Mouse (Mus musculus): ENCODE measurements around the gene Slc43a1. TPM values are rescaled to one million over a fixed set of nuclear protein-coding genes. Genes with fewer than 3 reads are reported as not detected.

The Slc43a1 gene
- polyA plus RNA-seq, 1 experiment from 2014 or later = 15.1 TPM

DNA sequence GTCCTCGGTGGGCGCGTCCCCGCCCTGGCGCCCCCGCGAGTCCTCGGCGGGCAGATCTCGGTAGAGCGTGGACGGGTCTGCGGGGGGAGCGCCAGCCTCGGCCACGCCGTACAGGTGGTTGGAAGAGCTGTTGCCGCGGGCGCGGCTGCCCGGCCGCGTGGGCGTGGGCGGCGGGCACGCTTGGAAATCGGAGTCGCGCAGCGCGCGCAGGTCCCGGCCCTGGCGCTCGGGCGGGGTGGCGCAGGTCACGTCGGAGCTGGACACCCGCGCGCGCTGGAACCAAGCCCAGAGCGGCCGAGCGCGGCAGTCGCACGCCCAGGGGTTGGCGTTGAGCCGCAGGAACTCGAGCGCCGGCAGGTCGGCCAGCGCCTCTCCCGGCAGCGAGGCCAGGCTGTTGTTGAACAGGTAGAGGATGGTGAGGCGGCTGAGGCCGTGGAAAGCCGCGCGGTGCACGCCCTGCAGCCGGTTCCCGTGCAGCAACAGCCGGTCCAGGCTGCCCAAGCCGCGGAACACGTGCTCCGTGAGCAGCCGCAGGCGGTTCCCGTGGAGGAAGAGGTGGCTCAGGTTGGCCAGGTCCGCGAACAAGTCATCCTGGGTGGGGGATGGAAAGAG lies 33.6 kb downstream of the Slc43a1 start:
- 1% methylated on average over 76 of the region's 78 CpGs for WGBS
- no peaks in the 10 kb centered on the region for H3K9me3 ChIP-seq
- H3K27ac ChIP-seq = no peak overlapping the region
- peak overlapping the region; percentile 94 for H3K4me2 ChIP-seq
- H3K36me3 ChIP-seq = no peaks in the 10 kb centered on the region
- H3K4me1 ChIP-seq = peaks cover 14% of the 10 kb centered on the region
- peak; percentile 29; the same call in 1 of the 2 replicates for ATAC-seq (ENCODE audit: borderline replicate concordance, extremely low read depth, low FRiP score, low TSS enrichment)
- peak overlapping the region; percentile 49 for H3K4me3 ChIP-seq
- peak overlapping the region; percentile 13; the same call in 1 of the 2 replicates for H3K9ac ChIP-seq
- H3K27me3 ChIP-seq = peaks cover 95% of the 10 kb centered on the region

DNA sequence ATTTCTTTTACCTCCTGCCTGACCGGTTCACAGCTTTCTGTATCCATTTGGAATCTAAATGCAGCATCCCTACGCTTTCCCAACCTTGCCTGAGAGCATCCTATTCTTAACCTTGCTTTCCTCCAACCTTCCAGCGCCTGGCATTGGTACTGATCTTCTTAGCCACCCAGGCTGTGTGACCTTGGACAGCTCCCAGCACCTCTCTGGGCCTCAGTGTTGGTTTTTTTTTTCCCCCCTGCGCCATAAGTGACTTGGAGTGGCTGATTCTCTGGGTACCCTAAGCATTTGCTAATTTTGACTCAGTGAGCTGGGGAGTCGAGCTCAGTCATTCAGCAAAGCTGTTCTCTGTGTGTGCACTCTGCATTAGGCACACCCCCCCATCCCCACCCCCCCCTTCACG lies 37.2 kb downstream of the Slc43a1 start:
- Histone ChIP-seq H3K4me2 (no peak overlapping the region), H3K36me3 (no peaks in the 10 kb centered on the region), H3K27me3 (peaks cover 67% of the 10 kb centered on the region), H3K4me1 (peaks cover 14% of the 10 kb centered on the region), H3K9ac (no peak overlapping the region), H3K9me3 (no peaks in the 10 kb centered on the region), H3K27ac (no peak overlapping the region), H3K4me3 (no peak overlapping the region)
- WGBS = 36% methylated on average over 6 of the region's 6 CpGs
- ATAC-seq (ENCODE audit: borderline replicate concordance, extremely low read depth, low FRiP score, low TSS enrichment) = no peak

DNA sequence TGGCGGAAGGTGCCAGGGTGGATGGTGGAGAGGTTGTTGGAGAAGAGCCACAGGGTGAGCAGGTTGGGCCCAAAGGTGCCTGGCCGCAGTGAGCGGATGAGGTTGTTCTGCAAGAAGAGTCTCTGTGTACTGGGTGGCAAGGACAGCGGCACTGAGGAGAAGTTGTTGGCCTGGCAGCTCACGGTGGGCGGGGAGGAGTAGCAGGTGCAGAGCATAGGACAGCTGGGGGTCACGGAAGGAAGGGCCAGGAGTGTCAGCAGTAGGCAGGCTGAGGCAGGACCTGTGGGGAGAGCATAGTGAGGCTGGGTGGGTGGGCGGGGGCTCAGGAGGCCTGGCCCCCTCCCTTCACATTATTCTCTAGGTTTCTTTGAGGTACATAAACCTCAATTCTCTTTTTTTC lies 41.9 kb downstream of the Slc43a1 start:
- H3K4me3 ChIP-seq = no peak overlapping the region
- H3K36me3 ChIP-seq = no peaks in the 10 kb centered on the region
- no peak for ATAC-seq (ENCODE audit: borderline replicate concordance, extremely low read depth, low FRiP score, low TSS enrichment)
- H3K4me2 ChIP-seq = no peak overlapping the region
- peaks cover 19% of the 10 kb centered on the region for H3K4me1 ChIP-seq
- 69% methylated on average over 8 of the region's 8 CpGs for WGBS
- H3K27ac ChIP-seq = no peak overlapping the region
- peaks cover 67% of the 10 kb centered on the region for H3K27me3 ChIP-seq
- H3K9ac ChIP-seq = no peak overlapping the region
- no peaks in the 10 kb centered on the region for H3K9me3 ChIP-seq

DNA sequence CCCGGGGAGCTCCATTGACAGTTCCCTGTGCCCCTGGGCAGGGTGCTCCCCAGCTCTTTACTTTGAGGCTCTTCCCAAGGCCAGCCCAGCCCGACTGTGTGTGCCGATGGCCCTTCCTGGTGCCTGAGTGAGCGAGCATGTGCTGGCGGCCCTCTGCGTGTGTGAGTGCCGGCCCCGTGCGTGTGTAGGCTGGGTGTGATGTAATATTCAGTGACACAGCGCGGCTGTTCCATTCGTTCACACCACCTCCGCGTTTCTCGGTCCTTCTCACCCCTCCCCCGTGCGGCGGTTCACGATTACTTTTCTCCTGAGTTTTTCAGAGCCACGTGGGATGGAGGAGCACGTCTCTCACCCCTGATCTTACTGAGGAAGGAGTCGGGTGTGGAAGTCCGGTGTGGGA lies 44.0 kb downstream of the Slc43a1 start:
- Histone ChIP-seq H3K4me1 (peaks cover 35% of the 10 kb centered on the region), H3K9ac (no peak overlapping the region), H3K36me3 (no peaks in the 10 kb centered on the region), H3K27ac (no peak overlapping the region), H3K4me2 (peak overlapping the region; percentile 36), H3K4me3 (0 out of 2 replicates have a peak overlapping the region, but pooled peaks have one; percentile 9), H3K9me3 (no peaks in the 10 kb centered on the region), H3K27me3 (peaks cover 75% of the 10 kb centered on the region)
- WGBS = 5% methylated on average over 23 of the region's 23 CpGs
- peak; percentile 27; the same call in 1 of the 2 replicates for ATAC-seq (ENCODE audit: borderline replicate concordance, extremely low read depth, low FRiP score, low TSS enrichment)

DNA sequence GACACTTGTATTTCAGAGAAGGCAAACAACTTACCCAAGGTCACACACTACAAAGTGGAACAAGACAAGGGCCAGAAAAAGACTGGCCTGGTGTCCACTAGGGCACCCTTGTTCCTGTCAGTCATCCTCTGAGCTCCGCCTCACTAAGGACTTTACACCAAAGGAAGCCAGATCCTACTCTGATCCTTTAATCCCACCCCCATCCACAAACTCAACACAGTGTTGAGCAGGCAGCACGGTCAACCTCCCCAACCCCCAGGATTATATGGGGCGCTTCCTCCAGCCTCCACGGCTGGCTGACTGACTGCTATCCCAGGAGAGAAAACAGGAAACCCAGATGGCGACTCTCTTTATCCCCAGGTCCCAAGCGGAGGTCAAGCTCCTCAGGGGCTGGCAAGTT lies 44.4 kb downstream of the Slc43a1 start:
- Histone ChIP-seq H3K9ac (no peak overlapping the region), H3K4me3 (0 out of 2 replicates have a peak overlapping the region, but pooled peaks have one; percentile 9), H3K4me2 (peak overlapping the region; percentile 36; the same call in 1 of the 2 replicates), H3K27me3 (peaks cover 79% of the 10 kb centered on the region), H3K36me3 (no peaks in the 10 kb centered on the region), H3K27ac (no peak overlapping the region), H3K4me1 (peaks cover 40% of the 10 kb centered on the region), H3K9me3 (no peaks in the 10 kb centered on the region)
- 5% methylated on average over 6 of the region's 6 CpGs for WGBS
- ATAC-seq (ENCODE audit: borderline replicate concordance, extremely low read depth, low FRiP score, low TSS enrichment) = no peak

DNA sequence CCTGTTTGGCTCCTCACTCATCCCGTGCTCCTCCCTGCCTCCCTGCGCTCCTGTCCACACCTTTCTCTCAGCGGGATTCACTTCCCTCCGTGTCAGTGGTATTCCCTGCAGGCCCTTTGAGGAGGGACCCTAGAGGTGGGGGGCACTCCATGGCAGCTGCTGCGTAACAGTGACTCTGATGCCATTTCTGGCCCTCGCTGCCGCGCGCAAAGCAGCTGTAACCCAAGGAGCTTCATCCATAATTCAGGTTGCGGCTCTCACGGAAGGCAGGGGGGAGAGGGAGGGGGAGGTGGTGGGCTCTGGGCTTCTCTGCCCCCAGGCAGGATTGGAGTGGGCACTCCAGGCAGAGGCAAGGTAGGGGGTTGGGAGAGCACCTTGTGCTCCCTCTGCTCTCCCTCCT lies 44.9 kb downstream of the Slc43a1 start:
- WGBS = 6% methylated on average over 11 of the region's 11 CpGs
- H3K36me3 ChIP-seq = no peaks in the 10 kb centered on the region
- no peak overlapping the region for H3K27ac ChIP-seq
- H3K4me1 ChIP-seq = peaks cover 42% of the 10 kb centered on the region
- peaks cover 82% of the 10 kb centered on the region for H3K27me3 ChIP-seq
- ATAC-seq (ENCODE audit: borderline replicate concordance, extremely low read depth, low FRiP score, low TSS enrichment) = no peak
- H3K4me2 ChIP-seq = no peak overlapping the region
- no peak overlapping the region for H3K9ac ChIP-seq
- no peak overlapping the region for H3K4me3 ChIP-seq
- no peaks in the 10 kb centered on the region for H3K9me3 ChIP-seq

DNA sequence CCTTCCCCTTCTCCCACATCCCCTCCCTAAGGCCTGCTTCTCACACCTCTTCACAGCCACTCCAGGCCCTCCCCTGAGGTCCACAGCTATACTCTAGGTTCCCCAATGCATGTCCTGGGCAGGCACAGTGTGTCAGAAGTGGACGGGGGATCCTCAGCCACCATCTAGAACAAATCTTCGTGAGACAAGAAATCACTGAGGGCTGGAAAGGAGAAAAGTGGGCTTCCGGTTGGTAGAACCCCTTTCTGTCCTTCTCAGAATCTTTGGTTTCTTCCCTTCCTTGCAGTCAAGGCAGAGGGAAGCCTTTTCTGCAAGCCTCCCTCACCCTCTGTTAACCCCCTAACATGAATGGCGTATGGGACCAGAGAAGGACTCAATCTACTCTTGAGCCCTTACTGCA lies 45.3 kb downstream of the Slc43a1 start:
- WGBS = 66% methylated on average over 4 of the region's 4 CpGs
- Histone ChIP-seq H3K27me3 (peaks cover 86% of the 10 kb centered on the region), H3K27ac (no peak overlapping the region), H3K4me2 (no peak overlapping the region), H3K4me3 (no peak overlapping the region), H3K9me3 (no peaks in the 10 kb centered on the region), H3K9ac (no peak overlapping the region), H3K36me3 (no peaks in the 10 kb centered on the region), H3K4me1 (peaks cover 46% of the 10 kb centered on the region)
- ATAC-seq (ENCODE audit: borderline replicate concordance, extremely low read depth, low FRiP score, low TSS enrichment) = no peak

DNA sequence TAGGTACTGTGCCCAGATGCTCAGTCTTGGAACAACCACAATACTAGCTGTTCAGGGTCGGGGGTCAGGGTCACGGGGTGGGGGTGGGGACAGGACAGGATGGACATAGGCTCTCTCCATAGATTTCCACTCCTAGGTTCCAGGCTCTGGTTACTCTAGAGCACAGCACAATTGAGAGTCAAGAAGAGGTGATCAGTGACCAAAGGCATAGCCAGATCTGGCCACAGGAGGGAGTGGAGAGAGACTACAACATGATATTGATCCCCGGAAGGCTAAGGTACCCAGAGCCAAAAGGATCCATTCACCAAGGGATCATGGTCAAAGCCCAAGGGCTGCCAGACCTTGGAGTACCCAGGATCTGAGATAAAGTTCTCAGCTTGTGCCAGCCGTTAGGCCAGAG lies 46.0 kb downstream of the Slc43a1 start:
- WGBS = 39% methylated on average over 4 of the region's 4 CpGs
- H3K27ac ChIP-seq = no peak overlapping the region
- peaks cover 92% of the 10 kb centered on the region for H3K27me3 ChIP-seq
- no peaks in the 10 kb centered on the region for H3K9me3 ChIP-seq
- ATAC-seq (ENCODE audit: borderline replicate concordance, extremely low read depth, low FRiP score, low TSS enrichment) = no peak
- H3K4me1 ChIP-seq = peaks cover 52% of the 10 kb centered on the region
- H3K36me3 ChIP-seq = no peaks in the 10 kb centered on the region
- H3K4me3 ChIP-seq = no peak overlapping the region
- H3K4me2 ChIP-seq = no peak overlapping the region
- H3K9ac ChIP-seq = no peak overlapping the region

DNA sequence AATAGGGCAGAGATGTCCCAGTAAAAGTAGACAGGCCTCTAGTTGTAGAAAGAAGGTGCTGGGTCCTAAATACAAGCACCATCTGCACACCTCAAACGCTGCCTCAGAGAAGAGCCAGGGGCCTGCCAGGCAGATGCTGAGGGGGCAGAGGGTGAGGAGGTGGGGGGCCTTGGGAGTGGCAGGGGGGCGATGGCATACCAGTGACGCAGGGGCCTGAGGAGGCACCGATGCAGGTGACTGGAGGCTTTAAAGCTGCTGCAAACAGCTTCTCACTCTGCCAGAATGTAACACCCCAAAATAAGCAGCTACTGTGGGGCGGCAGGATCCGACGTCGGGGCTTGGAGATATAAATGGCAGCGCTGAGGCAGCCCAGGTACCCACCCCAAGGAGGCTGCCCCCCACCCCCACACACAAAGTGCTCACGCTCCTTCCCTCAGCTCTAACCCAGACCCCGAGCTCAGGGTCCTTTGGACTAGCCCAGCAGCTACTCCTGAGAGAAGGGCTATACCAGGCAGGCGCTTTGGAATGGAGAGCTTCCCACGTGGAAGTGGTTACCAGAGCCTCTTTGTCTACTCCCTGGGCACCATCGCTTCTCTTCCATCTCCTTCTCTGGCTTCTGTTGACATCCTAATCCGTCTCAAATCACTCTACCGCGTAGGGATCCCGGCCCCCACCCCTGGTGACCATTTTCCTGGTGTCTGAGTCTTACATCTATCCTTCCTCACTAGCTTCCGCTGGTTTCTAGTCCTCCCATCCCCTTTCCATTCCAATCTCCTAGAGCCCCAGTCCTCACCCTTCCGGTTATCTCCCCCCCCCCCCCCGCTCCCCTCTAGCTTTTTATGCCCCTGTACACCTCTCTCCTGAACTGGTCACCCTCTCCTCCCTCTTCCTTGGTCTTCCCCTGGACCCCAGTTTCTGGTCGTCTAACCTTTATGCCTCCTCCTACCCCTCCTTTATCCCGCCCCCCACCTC lies 46.7 kb downstream of the Slc43a1 start:
- 14% methylated on average over 21 of the region's 23 CpGs for WGBS
- Histone ChIP-seq H3K36me3 (no peaks in the 10 kb centered on the region), H3K4me3 (peak overlapping the region; percentile 58; the same call in 1 of the 2 replicates), H3K27me3 (peaks cover 89% of the 10 kb centered on the region), H3K4me2 (peak overlapping the region; percentile 84; the same call in 1 of the 2 replicates), H3K9ac (no peak overlapping the region), H3K27ac (no peak overlapping the region), H3K9me3 (no peaks in the 10 kb centered on the region), H3K4me1 (peaks cover 55% of the 10 kb centered on the region)
- ATAC-seq (ENCODE audit: borderline replicate concordance, extremely low read depth, low FRiP score, low TSS enrichment) = no peak

DNA sequence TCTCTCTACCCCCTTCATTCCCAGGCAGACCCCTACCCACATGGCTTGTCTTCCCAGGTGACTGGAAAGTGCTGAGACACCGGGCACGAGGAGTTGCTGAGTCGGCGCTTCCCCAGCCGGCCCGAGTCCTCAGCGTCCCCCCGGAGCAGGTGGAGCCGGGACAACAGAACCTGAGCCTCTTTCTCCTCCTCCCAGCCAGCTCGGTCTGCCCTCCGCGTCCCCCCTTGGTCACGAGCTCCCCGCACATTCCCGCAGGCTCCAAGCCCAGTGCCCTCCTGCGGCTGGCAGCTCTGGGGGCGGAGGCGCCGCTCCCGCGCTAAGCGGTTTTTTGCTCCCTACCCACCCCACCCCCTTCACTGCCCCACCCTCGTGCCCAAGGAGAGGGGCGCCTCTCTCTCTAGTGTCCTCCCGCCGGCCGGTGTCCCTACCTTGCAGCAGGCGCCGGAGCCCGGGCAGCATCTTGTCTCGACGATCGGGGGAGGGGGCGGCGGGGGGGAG lies 47.6 kb downstream of the Slc43a1 start, which contains the start of gene Rtn4rl2:
Gene Rtn4rl2 (minus strand): TSS at position 477 of the 498 bp plus-strand sequence.
- no peaks in the 10 kb centered on the region for H3K9me3 ChIP-seq
- peak within 1 kb of the TSS; percentile 84 for H3K4me2 ChIP-seq
- no peaks in the 10 kb centered on the region for H3K36me3 ChIP-seq
- peaks cover 84% of the 10 kb centered on the region for H3K27me3 ChIP-seq
- peaks cover 55% of the 10 kb centered on the region for H3K4me1 ChIP-seq
- WGBS = 2% methylated on average over 27 of the region's 35 CpGs
- H3K9ac ChIP-seq = peak within 1 kb of the TSS; percentile 36
- no peak within 1 kb of the TSS for H3K27ac ChIP-seq
- peak within 1 kb of the TSS; percentile 58 for H3K4me3 ChIP-seq
- ATAC-seq (ENCODE audit: borderline replicate concordance, extremely low read depth, low FRiP score, low TSS enrichment) = no peak

DNA sequence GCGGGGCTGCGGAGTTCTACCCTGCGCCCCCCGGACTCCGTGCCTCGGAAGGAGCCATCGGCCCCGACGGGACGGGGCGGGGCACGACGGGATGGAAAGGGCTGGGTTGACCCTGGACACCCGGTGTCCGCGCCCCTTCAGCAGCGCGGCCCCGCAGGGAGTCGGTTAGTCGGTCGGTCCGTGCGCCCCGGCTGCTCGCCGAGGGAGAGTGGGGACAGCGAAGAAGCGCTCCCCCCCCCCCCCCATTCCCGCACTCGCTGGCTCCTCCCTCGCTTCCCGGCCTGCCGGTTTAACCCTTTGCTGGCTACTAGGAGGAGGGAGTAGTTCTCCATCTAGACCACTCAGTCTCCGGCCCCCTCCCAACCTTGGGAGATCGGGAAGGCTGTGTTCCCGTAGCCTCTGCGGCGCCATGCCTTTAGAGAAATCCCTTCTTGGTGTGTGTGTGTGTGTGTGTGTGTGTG lies 48.2 kb downstream of the Slc43a1 start:
- H3K9ac ChIP-seq = peak overlapping the region; percentile 36
- peak overlapping the region; percentile 84 for H3K4me2 ChIP-seq
- peak overlapping the region; percentile 58 for H3K4me3 ChIP-seq
- no peak overlapping the region for H3K27ac ChIP-seq
- WGBS = 1% methylated on average over 31 of the region's 39 CpGs
- H3K4me1 ChIP-seq = peaks cover 55% of the 10 kb centered on the region
- peaks cover 79% of the 10 kb centered on the region for H3K27me3 ChIP-seq
- ATAC-seq (ENCODE audit: borderline replicate concordance, extremely low read depth, low FRiP score, low TSS enrichment) = peak; percentile 7
- H3K9me3 ChIP-seq = no peaks in the 10 kb centered on the region
- no peaks in the 10 kb centered on the region for H3K36me3 ChIP-seq
